Mouse (Mus musculus) granulocyte monocyte progenitor cell, adult 5-6 weeks (primary cell): ENCODE results near the gene Tmem41b. TPM values are rescaled to one million over a fixed set of nuclear protein-coding genes. Genes with fewer than 3 reads are reported as not detected.
"Not testable (repeated sequence)": the region's sequence is repeated elsewhere in the genome, so short reads cannot be mapped to it uniquely, and the experiment has no call there.

ENCODE experiments used
- ATAC-seq: replicated peaks from 2 replicates; pipeline ENCODE4 v1.8.0; 2016; ENCODE audit warnings: mild to moderate bottlenecking, moderate TSS enrichment, inconsistent platforms; ENCODE audit not compliant: poor library complexity, severe bottlenecking
- total RNA-seq, 2 experiments: library from RNA; stranded (forward) in 1 of 2; stranded (reverse) in 1 of 2; fragments of 200-712, 200-1000 nt in 1 of 2; fragments of >200 nt in 1 of 2; fragmentation: Nextera tagmentation in 1 of 2; gene quantifications; 2 replicates each; pipeline ENCODE4 v1.2.3; 2014 to 2017

The Tmem41b gene
- total RNA-seq, 2 experiments from 2014 or later = 21.6 to 30.2 TPM

DNA sequence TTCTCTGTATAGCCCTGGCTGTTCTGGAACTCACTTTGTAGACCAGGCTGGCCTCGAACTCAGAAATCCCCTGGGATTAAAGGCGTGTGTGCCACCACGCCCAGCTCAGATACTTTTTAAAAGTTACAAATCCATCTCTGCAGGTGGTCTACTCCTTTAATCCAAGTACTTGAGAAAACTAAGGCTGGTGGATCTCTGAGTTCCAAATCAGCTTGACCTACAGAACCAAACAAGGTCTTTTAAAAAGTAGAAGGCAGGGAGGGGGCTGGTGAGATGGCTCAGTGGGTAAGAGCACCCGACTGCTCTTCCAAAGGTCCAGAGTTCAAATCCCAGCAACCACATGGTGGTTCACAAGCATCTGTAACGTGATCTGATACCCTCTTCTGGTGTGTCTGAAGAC lies 2.1 kb downstream of the Tmem41b start:
- ATAC-seq = not testable (repeated sequence)

DNA sequence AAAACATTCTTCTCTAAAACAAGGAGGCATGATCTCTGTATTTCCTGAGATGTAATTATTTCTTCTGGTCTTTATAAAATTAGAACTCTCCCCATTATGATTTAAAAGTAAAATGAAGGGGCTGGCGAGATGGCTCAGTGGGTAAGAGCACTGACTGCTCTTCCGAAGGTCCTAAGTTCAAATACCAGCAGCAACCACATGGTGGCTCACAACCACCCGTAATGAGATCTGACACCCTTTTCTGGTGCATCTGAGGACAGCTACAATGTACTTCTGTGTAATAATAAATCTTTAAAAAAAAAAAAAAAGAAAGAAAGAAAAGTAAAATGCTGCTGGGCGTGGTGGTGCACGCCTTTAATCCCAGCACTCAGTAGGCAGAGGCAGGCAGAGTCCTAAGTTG lies 9.6 kb downstream of the Tmem41b start:
- not testable (repeated sequence) for ATAC-seq

DNA sequence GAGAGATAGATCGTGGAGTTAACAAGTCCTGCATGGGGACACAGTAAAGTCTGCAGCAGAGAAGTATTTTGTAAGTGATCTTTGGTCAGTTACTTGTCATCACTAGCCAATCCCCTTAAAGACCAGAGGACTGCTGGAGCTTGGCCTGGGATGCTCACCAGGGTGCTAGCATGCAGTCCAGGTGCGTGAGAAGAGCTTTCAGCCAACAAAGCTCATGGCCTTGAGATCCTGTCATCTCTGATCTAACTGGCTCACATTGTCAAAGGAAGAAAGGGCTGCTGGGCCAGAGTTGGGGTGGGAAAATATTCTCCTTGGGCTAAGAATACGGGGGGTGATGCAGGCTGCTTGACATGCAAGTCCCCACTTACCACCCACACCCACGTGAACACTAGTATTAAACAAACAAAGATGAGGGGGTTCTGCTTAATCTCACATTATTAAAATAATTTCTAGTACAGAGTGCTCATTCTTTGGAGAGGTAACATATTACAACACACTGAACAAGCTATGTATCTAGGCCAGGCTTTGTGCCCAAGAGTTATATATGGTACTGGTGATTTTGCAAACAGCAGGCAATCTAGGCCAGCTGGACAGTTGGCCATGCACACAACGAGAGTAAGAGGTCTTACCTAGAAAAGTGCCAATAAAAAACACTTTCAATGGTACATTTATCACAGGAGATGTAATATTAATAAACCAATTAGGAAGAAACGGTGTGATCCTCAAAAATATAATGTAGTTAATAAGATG lies 10.6 kb downstream of the Tmem41b start:
- no peak for ATAC-seq

DNA sequence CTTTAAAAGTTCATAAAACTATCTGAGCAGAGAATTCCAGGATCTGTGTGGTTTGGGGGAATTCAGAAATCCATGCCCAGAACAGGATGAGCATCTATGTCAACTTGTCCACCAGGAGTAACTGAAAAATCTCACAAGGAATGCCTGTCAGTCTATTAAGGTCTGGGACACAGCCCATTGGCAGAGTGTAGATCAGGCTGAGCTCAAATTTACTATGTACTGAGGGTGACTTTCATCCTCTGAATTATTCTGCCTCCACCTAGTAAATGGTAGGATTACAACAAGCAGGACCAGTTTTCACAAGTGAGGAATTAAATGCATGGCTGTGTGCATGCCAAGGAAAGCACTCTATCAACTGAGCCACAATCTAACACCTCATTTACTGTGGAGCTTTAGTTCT lies 17.2 kb downstream of the Tmem41b start:
- no peak for ATAC-seq

DNA sequence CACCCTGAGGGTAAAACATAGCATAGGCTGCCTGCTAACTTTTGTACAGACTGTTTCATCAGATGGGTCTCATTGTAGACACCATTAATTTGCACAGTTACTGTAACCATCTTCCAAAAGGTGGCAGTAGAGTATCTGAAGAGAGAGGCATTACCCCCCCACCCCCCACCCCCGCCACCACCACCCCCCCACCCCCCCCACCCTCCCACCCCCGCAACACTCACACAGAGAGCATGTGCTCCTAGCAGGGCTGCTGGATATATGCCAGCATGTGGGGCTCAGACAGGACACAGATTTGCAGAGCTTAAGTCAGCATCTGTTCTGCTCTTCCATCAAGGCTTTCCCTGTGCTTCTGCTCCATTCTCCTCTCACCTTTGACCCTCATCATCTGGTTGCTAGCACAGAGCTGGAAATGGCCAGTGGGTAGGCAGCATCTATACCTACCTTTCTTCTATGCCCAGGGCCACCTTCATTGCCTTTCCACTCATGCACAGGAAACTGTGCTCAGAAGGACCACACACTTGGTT lies 17.7 kb downstream of the Tmem41b start:
- ATAC-seq = no peak

DNA sequence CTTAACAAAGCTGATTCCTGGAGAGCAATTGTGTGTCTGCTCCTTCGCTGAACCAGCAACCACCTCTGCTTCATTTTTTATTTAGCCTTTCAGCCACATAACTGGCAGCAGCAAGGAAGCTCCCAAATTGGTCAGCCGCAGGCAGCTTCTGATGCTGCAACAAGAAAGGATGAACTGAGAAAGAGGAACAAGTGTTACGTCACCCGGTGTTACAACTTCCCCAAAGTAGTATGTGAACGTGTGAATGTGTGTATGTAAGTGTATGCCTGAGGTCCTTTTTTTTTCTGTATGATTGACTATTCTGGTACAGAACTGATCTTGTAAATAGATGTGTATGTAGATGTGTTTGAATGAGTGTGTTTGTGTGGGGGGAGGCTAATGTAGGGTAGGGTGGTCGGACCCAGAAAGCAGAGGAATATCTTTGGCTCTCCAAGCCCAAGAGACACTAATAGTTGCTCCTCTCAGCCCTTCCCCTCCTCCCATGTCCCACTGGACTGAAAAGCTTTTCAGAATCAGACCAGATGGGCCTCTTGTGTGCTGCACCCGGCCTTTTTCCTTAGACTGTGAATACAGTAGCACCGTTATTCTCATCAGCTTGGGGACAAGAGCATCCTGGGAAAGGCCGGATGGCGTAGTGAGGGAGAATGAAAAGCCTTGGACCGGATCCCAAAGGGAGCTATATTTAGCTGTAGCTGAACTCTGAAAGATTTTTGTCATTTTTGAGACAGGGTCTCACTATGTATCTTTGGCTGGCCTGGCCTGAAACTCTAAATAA lies 18.7 kb downstream of the Tmem41b start:
- peak; percentile 99 for ATAC-seq

DNA sequence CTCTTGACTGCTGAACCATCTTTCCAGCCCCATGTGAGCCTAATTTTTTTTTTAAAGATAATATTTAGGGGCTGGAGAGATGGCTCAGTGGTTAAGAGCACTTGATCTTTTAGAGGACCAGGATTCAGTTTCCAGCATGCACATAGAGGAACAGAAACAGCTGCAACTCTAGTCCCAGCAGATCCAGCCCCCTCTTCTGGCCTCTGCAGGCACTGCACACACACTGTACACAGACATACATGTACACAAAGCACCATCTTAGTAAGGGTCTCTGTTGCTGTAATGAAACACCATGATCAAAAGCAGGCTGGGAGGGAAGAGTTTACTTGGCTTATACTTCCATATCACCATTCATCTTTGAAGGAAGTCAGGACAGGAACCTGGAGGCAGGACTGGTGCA lies 21.1 kb downstream of the Tmem41b start:
- ATAC-seq = no peak

DNA sequence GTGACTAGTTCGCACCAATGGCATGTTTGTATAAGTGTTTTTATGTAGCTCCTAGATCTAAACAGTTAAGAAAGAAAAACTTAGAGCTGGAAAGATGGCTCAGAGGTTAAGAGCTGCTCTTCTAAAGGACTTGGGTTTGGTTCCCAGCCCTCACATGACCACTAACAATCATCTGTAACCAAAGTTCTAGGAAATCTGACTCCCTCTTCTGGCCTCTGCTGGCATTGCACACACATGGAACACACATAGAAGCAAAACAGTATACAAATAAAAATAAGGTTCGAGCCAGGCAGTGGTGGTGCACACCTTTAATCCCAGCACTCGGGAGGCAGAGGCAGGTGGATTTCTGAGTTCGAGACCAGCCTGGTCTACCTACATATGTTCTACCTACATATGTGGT lies 23.0 kb downstream of the Tmem41b start:
- no peak for ATAC-seq

DNA sequence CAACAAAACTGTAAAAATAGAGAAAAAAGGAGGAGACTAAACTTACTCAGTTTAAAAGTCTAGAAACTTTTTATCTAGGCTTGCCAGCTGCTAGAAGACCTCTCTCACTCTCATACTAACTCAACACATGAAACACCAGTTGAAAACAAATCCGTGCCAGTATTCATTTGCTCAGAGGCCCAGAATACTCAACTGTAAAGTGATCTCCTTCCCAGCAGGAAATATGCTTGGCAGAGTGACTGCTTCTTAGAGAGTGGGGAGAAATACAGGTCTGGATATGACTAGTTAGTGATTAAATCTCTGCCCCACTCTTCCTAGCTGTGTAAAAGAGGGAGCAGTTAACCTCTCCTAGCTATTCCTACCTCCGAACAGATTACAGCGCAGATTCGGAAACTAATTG lies 24.1 kb downstream of the Tmem41b start:
- no peak for ATAC-seq

DNA sequence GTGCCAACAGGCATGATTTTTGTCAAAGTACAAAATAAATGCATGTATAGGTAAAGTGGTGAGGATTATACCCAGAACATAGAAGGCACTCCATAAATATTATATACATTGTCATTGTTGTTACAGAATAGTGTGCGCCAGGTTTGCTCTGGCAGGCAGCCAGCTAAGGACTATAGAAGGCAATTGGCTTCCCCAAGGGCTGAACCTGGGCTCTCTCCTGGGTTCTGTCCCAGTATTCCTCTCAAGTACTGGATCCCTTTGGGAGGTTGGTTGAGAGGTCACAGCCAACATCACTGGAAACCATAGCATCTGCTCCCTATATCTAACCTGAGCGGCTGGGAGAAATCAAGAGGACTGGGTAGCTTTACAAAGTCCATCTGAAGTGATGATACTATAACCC lies 25.2 kb downstream of the Tmem41b start:
- ATAC-seq = no peak

DNA sequence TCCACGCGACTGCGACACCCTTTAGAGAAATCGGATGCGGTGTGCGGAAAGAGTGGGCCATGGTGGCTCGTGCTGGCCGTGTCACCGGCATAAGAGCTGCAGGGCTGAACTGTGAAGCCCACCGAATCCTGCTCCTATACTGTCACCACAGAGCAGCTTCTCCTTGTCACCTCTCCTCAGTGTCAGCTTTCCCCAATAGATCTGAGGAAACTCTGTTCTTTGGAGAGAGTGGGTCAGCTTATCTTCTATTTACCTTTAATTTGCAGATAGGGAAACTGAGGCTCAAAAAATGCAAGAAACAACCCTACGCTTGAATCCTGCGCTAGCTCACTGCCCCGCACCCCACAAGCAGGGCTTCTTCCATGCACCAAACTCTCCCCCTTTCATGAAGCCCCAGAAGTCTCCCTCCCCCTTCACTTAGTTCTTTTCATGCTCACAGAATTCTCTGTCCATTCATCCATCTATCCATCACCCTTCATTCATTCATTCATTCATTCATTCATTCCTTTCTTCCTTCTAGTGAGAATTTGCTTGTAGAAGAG lies 26.0 kb downstream of the Tmem41b start:
- ATAC-seq = no peak

DNA sequence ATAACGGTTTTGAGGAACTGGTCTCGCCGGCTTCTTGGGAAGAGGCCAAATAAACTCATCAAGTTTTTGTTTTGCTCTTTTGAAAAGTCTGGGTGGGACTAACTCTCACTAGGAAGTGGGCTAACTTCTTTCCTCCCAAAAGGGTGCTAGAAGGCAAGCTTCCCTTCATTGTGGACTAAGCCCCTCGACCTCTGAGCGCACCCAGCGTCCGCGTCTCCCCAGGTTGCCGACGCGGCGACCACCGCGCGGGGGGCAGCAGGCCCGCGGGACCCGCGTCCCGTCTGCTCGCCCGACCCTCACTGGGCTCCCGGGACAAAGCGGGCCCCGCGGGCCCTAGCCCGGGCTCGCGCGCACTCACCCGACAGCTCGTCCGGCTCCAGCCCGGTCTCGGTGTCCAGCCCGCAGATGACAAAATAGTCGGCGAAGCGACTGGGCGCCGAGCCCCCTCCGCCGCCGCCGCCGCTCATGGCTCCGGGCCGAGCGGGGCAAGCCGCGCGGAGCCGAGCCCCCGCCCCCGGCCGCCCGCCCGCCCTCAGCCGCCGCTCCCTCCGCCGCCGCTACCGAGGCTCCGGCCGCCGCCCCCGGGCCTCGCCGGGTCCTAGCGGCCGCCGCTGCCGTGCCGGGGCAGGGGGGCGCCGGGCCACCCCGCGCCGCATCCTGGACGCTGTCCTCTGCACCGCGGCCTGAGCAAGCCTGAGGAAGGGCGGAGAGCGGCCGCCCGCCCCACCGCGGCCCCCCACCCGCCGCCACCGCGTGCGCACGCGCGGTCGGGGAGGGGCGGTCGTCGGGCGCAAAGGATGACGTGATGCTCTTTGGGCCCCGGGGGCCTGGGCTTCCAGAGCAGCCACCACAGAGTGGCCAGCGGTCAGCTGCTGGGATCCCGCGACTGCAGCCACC lies 26.8 kb downstream of the Tmem41b start, which contains the start of gene Dennd5a:
Dennd5a (minus strand) TSS at position 755 of the 897 bp plus-strand sequence.
- ATAC-seq = peak; percentile 83

DNA sequence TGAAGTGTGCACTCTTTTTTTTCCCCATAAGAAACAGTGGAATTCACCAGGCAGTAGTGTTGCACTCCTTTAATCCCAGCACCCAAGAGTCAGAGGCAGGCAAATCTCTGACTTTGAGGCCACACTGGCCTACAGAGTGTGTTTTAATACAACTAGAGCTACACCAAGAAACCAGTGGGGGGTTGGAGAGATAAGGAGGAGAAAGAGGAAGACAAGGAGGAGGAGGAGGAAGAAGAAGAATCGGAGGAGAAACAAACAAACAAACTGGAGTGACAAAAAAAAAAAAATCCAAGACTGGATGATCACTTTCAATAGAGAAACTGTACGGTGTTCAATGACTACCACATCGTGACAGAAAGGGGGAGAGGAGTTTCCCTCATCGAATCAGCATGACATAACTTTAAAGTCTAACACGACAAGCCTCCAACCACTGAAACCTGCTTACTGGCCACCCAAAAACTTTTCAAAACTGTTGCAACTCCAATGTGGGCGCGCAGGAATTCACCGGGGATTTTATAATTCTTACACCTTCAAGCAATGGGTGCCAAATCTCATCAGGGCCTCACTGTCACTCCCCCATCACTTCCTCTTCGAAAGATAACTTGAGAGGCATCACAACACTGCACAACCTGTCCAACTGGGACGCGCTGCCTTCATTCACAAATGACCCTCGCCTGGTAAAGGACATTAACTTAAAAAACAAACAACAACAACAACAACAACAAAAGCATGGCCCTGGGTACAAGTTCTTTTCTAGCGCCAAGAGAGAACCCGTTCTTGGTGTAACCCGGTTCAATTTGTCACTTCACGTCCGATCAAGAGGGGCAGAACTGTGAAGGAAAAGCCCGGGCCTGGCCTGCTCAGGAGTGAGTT lies 27.6 kb downstream of the Tmem41b start:
- ATAC-seq = peak; percentile 43

DNA sequence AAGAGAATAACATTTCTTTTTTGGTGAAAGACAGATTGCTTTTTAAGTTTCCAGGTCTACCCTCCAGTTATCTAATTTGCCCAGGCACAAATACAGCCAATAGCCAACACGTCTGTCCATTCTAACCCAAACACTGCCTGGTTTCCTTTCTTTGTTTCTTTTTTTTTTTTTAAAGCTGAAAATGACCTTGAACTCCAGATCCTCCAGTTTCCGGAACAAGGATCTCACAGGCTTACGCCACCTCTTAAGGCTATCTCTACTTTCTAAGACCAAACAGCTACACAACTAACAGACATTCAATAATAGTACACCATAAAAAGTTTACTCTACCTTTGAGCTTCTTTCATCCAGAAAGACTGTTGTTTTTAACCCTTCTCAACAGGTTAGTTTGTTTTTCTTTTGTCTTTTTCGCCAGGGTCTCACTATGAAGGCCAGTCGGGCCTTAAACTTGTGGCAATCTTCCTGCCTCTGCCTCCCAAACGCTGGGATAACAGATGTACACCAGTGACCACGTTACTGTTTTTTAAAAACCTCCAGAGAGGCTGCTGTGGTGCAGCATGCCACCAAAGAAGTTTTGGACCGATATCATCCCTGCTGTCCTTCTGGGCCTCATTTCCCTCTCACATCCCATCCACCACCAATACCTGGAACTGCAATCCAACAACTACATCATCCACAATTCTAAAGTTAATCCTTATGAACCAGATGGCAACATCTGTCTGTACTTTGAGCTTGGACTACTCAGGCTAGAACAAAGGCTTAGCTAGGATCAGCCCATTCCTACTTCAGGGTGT lies 28.5 kb downstream of the Tmem41b start:
- ATAC-seq = no peak

DNA sequence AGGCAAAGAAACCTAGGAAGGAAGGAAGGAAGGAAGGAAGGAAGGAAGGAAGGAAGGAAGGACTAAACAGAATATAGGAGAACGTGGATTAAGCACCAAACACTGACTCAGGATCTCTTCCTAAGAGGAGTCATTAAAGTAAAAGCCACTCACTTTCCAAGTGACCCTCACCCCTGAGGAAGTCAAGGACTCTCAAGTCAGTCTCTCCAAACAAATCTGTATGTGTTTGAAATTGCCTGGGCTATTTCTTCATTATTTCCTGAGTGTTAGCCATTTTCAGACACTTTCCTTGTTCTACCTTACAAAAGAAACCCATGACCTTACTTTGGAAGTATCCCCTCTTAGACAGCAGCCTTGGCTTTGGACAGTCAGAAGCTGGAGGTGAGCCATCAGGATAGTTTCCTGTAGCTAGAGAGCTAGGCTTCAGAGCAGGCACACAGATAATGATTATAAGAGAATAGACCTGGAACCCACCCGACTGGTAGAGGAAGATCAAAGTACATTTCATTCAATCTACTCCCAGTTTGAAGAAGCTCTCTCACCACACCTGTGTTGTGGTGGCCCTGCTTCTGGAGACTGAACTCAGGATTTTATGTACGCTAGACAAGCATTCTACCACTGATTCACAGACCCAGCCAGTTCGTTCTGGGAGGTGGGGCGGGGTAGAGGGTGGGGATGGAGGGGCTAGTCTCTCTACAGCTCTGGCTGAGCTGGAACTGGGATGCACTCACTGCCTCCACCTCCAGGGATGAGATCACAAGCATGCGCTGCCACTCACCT lies 31.9 kb downstream of the Tmem41b start:
- ATAC-seq = no peak

DNA sequence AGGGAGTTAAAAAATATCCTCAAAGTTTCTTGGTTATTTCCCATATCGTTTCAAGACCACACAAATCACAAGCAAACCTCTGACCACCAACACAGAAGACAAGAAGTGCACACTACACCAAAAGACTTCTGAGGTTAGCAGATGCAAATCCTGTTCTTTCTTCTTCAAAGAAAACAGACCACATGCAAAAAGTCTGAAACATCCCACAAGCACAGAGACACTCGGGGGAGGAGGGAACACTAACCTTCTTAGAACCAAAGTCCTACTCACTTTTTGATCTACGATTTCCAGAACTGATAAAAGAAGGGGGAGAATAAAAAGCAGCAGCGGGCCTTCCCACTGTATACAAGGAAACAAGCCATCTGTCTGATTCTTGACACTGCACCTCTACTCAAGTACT lies 35.4 kb downstream of the Tmem41b start:
- no peak for ATAC-seq

DNA sequence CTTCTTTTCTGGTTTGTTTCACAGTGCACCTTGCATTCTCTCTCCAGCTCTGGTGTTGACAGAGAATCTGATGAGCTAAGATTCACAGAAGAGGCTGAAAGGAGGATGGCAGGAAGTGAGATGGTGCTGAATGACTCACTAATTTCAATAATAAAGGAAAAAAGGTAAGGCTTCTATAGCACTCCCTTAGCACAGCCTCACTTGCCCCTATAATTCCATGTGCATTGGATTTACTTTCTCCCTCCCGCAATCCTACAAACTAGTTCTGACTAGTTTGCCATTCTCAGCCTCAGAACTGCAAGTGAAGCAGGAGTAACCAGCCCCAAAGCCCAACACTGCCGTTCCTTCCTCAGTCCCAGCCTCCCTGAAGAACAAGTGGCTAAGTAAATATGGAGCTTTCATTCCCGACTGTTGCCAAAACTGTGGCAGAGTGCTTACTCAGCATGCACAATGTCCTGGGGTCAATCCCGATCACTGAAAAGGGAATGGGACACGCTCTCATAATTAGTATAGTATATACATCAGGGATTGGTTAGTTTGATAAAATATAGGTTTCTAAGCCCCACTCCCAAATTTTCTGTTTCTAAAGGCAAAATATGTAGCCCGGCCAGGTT lies 42.2 kb downstream of the Tmem41b start:
- no peak for ATAC-seq
